Mouse (Mus musculus): ENCODE results near the gene Dkk2. TPM values are rescaled to one million over a fixed set of nuclear protein-coding genes. Genes with fewer than 3 reads are reported as not detected.
A peak's percentile ranks its signal among the peaks of the same experiment; 100 is the strongest.
"Not testable (repeated sequence)": the region's sequence is repeated elsewhere in the genome, so short reads cannot be mapped to it uniquely, and the experiment has no call there.

Gene Dkk2
- polyA plus RNA-seq (2016; fragmentation: Nextera tagmentation; extraction: Ambion mirVana), result 6.4 and 7.1 TPM in 2 replicates

GRCm38 (mm10) chr3:132085112-132085822, at the start of gene Dkk2:
TSS of gene Dkk2 (plus strand) at chr3:132085292.
- H3K4me2 ChIP-seq (replicated peaks), result peak within 1 kb of the TSS; percentile 95
- H3K9me3 ChIP-seq, result no peaks in the 10 kb centered on the region
- H3K27ac ChIP-seq, result no peak within 1 kb of the TSS
- H3K9ac ChIP-seq, result peak within 1 kb of the TSS; percentile 52
- under 1% methylated on average over 33 of the region's 33 CpGs for WGBS
- H3K4me3 ChIP-seq, result peak within 1 kb of the TSS; percentile 44
- ATAC-seq (ENCODE audit: low FRiP score, low read depth), result peak; percentile 63
- peaks cover 32% of the 10 kb centered on the region for H3K4me1 ChIP-seq
- no peaks in the 10 kb centered on the region for H3K36me3 ChIP-seq
- peaks cover 26% of the 10 kb centered on the region for H3K27me3 ChIP-seq (replicated peaks)

- H3K9ac ChIP-seq, result no peak overlapping the region
- 87% methylated on average over 2 of the region's 2 CpGs for WGBS
- no peaks in the 10 kb centered on the region for H3K27me3 ChIP-seq (replicated peaks)
- H3K9me3 ChIP-seq, result no peaks in the 10 kb centered on the region
- no peaks in the 10 kb centered on the region for H3K4me1 ChIP-seq
- no peak overlapping the region for H3K4me2 ChIP-seq (replicated peaks)
- H3K4me3 ChIP-seq, result no peak overlapping the region
- H3K36me3 ChIP-seq, result no peaks in the 10 kb centered on the region
- no peak for ATAC-seq (ENCODE audit: low FRiP score, low read depth)
- no peak overlapping the region for H3K27ac ChIP-seq
These were observed 48.4 kb upstream of the Dkk2 start for GRCm38 (mm10) chr3:132036704-132037103.

- Histone ChIP-seq H3K9me3 (no peaks in the 10 kb centered on the region), H3K4me2 (replicated peaks) (no peak overlapping the region), H3K27me3 (replicated peaks) (no peaks in the 10 kb centered on the region), H3K27ac (no peak overlapping the region), H3K4me3 (no peak overlapping the region), H3K4me1 (no peaks in the 10 kb centered on the region), H3K36me3 (no peaks in the 10 kb centered on the region), H3K9ac (no peak overlapping the region)
- 61% methylated on average over 10 of the region's 10 CpGs for WGBS
- no peak for ATAC-seq (ENCODE audit: low FRiP score, low read depth)
These were observed 47.4 kb upstream of the Dkk2 start for GRCm38 (mm10) chr3:132037670-132038069.

- 70% methylated on average over 3 of the region's 3 CpGs for WGBS
- H3K4me1 ChIP-seq, result no peaks in the 10 kb centered on the region
- no peak for ATAC-seq (ENCODE audit: low FRiP score, low read depth)
- no peaks in the 10 kb centered on the region for H3K9me3 ChIP-seq
- H3K27me3 ChIP-seq (replicated peaks), result no peaks in the 10 kb centered on the region
- no peak overlapping the region for H3K27ac ChIP-seq
- no peak overlapping the region for H3K9ac ChIP-seq
- H3K4me2 ChIP-seq (replicated peaks), result no peak overlapping the region
- H3K4me3 ChIP-seq, result no peak overlapping the region
- H3K36me3 ChIP-seq, result no peaks in the 10 kb centered on the region
These were observed 45.0 kb upstream of the Dkk2 start for GRCm38 (mm10) chr3:132040066-132040465.

GRCm38 (mm10) chr3:132050884-132051457, 34.1 kb upstream of the Dkk2 start:
- 89% methylated on average over 8 of the region's 8 CpGs for WGBS
- Histone ChIP-seq H3K4me2 (replicated peaks) (no peak overlapping the region), H3K9me3 (no peaks in the 10 kb centered on the region), H3K36me3 (no peaks in the 10 kb centered on the region), H3K4me1 (no peaks in the 10 kb centered on the region), H3K4me3 (no peak overlapping the region), H3K9ac (no peak overlapping the region), H3K27me3 (replicated peaks) (no peaks in the 10 kb centered on the region), H3K27ac (no peak overlapping the region)
- ATAC-seq (ENCODE audit: low FRiP score, low read depth), result no peak

- ATAC-seq (ENCODE audit: low FRiP score, low read depth); H3K9me3 ChIP-seq; H3K27ac ChIP-seq; H3K4me2 ChIP-seq (replicated peaks); H3K4me3 ChIP-seq; H3K36me3 ChIP-seq; H3K4me1 ChIP-seq; H3K9ac ChIP-seq; H3K27me3 ChIP-seq (replicated peaks): not testable (repeated sequence)
- 61% methylated on average over 1 of the region's 1 CpGs for WGBS
These were observed 22.3 kb upstream of the Dkk2 start for GRCm38 (mm10) chr3:132062816-132063215.

- H3K36me3 ChIP-seq, result no peaks in the 10 kb centered on the region
- H3K9ac ChIP-seq, result no peak overlapping the region
- no peak for ATAC-seq (ENCODE audit: low FRiP score, low read depth)
- H3K4me1 ChIP-seq, result no peaks in the 10 kb centered on the region
- H3K9me3 ChIP-seq, result no peaks in the 10 kb centered on the region
- 91% methylated on average over 3 of the region's 3 CpGs for WGBS
- no peak overlapping the region for H3K4me3 ChIP-seq
- H3K4me2 ChIP-seq (replicated peaks), result no peak overlapping the region
- no peak overlapping the region for H3K27ac ChIP-seq
- H3K27me3 ChIP-seq (replicated peaks), result no peaks in the 10 kb centered on the region
These were observed 21.7 kb upstream of the Dkk2 start for GRCm38 (mm10) chr3:132063374-132063773.

- no peak for ATAC-seq (ENCODE audit: low FRiP score, low read depth)
- Histone ChIP-seq H3K4me2 (replicated peaks) (no peak overlapping the region), H3K36me3 (no peaks in the 10 kb centered on the region), H3K9me3 (no peaks in the 10 kb centered on the region), H3K4me3 (no peak overlapping the region), H3K27ac (no peak overlapping the region), H3K9ac (no peak overlapping the region), H3K4me1 (no peaks in the 10 kb centered on the region), H3K27me3 (replicated peaks) (no peaks in the 10 kb centered on the region)
- 19% methylated on average over 4 of the region's 4 CpGs for WGBS
These were observed 21.1 kb upstream of the Dkk2 start for GRCm38 (mm10) chr3:132063966-132064365.

- no peaks in the 10 kb centered on the region for H3K27me3 ChIP-seq (replicated peaks)
- 90% methylated on average over 1 of the region's 1 CpGs for WGBS
- no peaks in the 10 kb centered on the region for H3K9me3 ChIP-seq
These were observed 20.2 kb upstream of the Dkk2 start for GRCm38 (mm10) chr3:132064920-132065319.

GRCm38 (mm10) chr3:132070949-132071348, 14.1 kb upstream of the Dkk2 start:
- Histone ChIP-seq H3K4me2 (replicated peaks) (no peak overlapping the region), H3K9ac (no peak overlapping the region), H3K9me3 (no peaks in the 10 kb centered on the region), H3K4me1 (no peaks in the 10 kb centered on the region), H3K36me3 (no peaks in the 10 kb centered on the region), H3K27me3 (replicated peaks) (no peaks in the 10 kb centered on the region), H3K4me3 (no peak overlapping the region), H3K27ac (no peak overlapping the region)
- 54% methylated on average over 2 of the region's 2 CpGs for WGBS
- ATAC-seq (ENCODE audit: low FRiP score, low read depth), result no peak

More at GRCm38 (mm10) chr3:132064920-132065319, 20.2 kb upstream of the Dkk2 start:
- Histone ChIP-seq H3K36me3 (no peaks in the 10 kb centered on the region), H3K4me1 (no peaks in the 10 kb centered on the region), H3K27ac (no peak overlapping the region), H3K4me3 (no peak overlapping the region), H3K4me2 (replicated peaks) (no peak overlapping the region), H3K9ac (no peak overlapping the region)
- ATAC-seq (ENCODE audit: low FRiP score, low read depth), result no peak

GRCm38 (mm10) chr3:132084018-132084417, 1.1 kb upstream of the Dkk2 start:
- peak overlapping the region; percentile 44 for H3K4me3 ChIP-seq
- H3K36me3 ChIP-seq, result no peaks in the 10 kb centered on the region
- WGBS, result 2% methylated on average over 13 of the region's 13 CpGs
- no peaks in the 10 kb centered on the region for H3K9me3 ChIP-seq
- peak overlapping the region; percentile 95 for H3K4me2 ChIP-seq (replicated peaks)
- H3K4me1 ChIP-seq, result peaks cover 32% of the 10 kb centered on the region
- ATAC-seq (ENCODE audit: low FRiP score, low read depth), result peak; percentile 69
- no peak overlapping the region for H3K27ac ChIP-seq
- 0 out of 2 replicates have a peak overlapping the region, but pooled peaks have one; percentile 22 for H3K9ac ChIP-seq
- H3K27me3 ChIP-seq (replicated peaks), result peaks cover 26% of the 10 kb centered on the region

- Histone ChIP-seq H3K4me1 (peaks cover 32% of the 10 kb centered on the region), H3K9ac (no peak overlapping the region), H3K27ac (no peak overlapping the region), H3K4me2 (replicated peaks) (peak overlapping the region; percentile 95), H3K4me3 (peak overlapping the region; percentile 44), H3K9me3 (no peaks in the 10 kb centered on the region), H3K36me3 (no peaks in the 10 kb centered on the region), H3K27me3 (replicated peaks) (peaks cover 26% of the 10 kb centered on the region)
- ATAC-seq (ENCODE audit: low FRiP score, low read depth), result peak; percentile 10
- WGBS, result 1% methylated on average over 8 of the region's 8 CpGs
These were observed 412 bp upstream of the Dkk2 start for GRCm38 (mm10) chr3:132084680-132085079.

Measured in neural tube, embryonic 12.5 days (tissue).